Mouse (Mus musculus) kidney, adult 2 months (tissue): ENCODE results near the gene Zfp84.

Experiments used
- CTCF ChIP-seq: fragments of 200-500 bp; conservative IDR thresholded peaks from 2 replicates; pipeline ENCODE4 v1.5.1; 2011; ENCODE audit warnings: low read depth, mild to moderate bottlenecking, control low read depth, low read length, moderate library complexity, mixed read lengths; ENCODE audit not compliant: insufficient read depth, insufficient read length
- POLR2A ChIP-seq: fragments of 200-500 bp; IDR thresholded peaks from one replicate; pipeline ENCODE4 v1.6.1; 2011; ENCODE audit warnings: low read depth, low read length, control low read depth

DNA sequence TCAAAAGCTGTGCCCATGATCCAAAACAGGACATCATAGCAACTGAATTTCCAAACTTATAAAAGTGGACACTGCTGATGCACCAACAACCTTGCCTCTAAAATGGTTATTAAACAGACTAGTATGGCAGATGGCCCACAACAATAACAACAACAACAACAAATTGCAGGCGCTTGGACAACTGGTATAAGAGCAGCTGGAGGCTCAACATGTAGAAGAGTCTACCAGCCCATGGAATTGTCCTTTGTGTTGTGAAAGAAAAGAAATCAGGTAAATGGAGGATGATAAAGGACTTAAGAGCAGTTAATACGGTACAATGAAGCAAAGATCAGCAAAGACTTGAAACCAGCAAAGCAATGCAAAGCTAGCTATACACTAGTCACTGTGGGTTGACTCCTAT, 46.0 kb downstream of the Zfp84 start:
- TF ChIP-seq CTCF (no peak), POLR2A (no peak)
